1 mouse cellular context compared by ENCODE assay signal in genomic region chr2:35505519-35506286, GRCm38 (mm10).
A peak's percentile ranks its signal among the peaks of the same experiment; 100 is the strongest.
TF ChIP-seq lines count a peak whose summit lies in the region.

No protein-coding gene starts in this region.

TF ChIP-seq in MEL, 35 proteins besides CTCF, POLR2A, EP300 and RAD21 (continued from another document):
- 0 out of 2 replicates have a peak, but pooled peaks have one; percentile 22 for TF ChIP-seq MEF2A (IDR thresholded peaks at IDR 0.05; ENCODE audit: extremely low read depth, insufficient replicate concordance, low read depth, low read length, poor library complexity, severe bottlenecking)
- peak; percentile 58; the same call in 1 of the 2 replicates for TF ChIP-seq SIN3A (IDR thresholded peaks at IDR 0.05; ENCODE audit: low read length)
- no peak for TF ChIP-seq KAT2A (conservative IDR thresholded peaks at IDR 0.05; ENCODE audit: low read depth, low read length)
- no peak for TF ChIP-seq JUND (IDR thresholded peaks at IDR 0.05; ENCODE audit: low read depth, low read length)
- TF ChIP-seq NELFE (IDR thresholded peaks at IDR 0.05; ENCODE audit: low read depth, low read length): peak; percentile 55
- TF ChIP-seq MAZ (IDR thresholded peaks at IDR 0.05; ENCODE audit: low read depth, low read length): peak; percentile 49; the same call in 1 of the 2 replicates
- TF ChIP-seq TBP (IDR thresholded peaks at IDR 0.05; ENCODE audit: low read depth, low read length): peak; percentile 54; the same call in 1 of the 2 replicates
- no peak for TF ChIP-seq USF1 (IDR thresholded peaks at IDR 0.05; ENCODE audit: low read depth, low read length)
- 0 out of 2 replicates have a peak, but pooled peaks have one; percentile 14 for TF ChIP-seq ZC3H11A (IDR thresholded peaks at IDR 0.05; ENCODE audit: low read depth, low read length)
- no peak for TF ChIP-seq USF2 (IDR thresholded peaks at IDR 0.05; ENCODE audit: borderline replicate concordance in 1 of 2, insufficient read depth in 1 of 2, low read depth in 1 of 2, low read length in 2 of 2)
- 0 out of 2 replicates have a peak, but pooled peaks have one; percentile 26 for TF ChIP-seq GABPA (IDR thresholded peaks at IDR 0.05; ENCODE audit: low read depth, low read length)
- TF ChIP-seq SMC3 (IDR thresholded peaks at IDR 0.05; ENCODE audit: low read depth, low read length): peak; percentile 13; the same call in 1 of the 2 replicates
- peak; percentile 54; the same call in 1 of the 2 replicates for TF ChIP-seq ZKSCAN1 (IDR thresholded peaks at IDR 0.05; ENCODE audit: low read depth, low read length)
- TF ChIP-seq CHD1 (IDR thresholded peaks at IDR 0.05; ENCODE audit: low read depth, low read length): no peak; the same call in none of the 2 replicates
- no peak for TF ChIP-seq UBTF (IDR thresholded peaks at IDR 0.05; ENCODE audit: borderline replicate concordance, insufficient read depth, low read depth, low read length)
- TF ChIP-seq BHLHE40 (IDR thresholded peaks at IDR 0.05; ENCODE audit: borderline replicate concordance, low read depth, low read length): peak; percentile 35; the same call in 1 of the 2 replicates
- peak; percentile 45; the same call in 1 of the 2 replicates for TF ChIP-seq POLR2AphosphoS2 (IDR thresholded peaks at IDR 0.05; ENCODE audit: low read length)
- TF ChIP-seq CHD2 (IDR thresholded peaks at IDR 0.05; ENCODE audit: low read length): no peak; the same call in 1 of the 2 replicates
- TF ChIP-seq ZMIZ1 (IDR thresholded peaks at IDR 0.05; ENCODE audit: low read depth, low read length): peak; percentile 75
- TF ChIP-seq TCF12 (IDR thresholded peaks at IDR 0.05; ENCODE audit: low read depth, low read length): peak; percentile 68
- no peak for TF ChIP-seq MXI1 (IDR thresholded peaks at IDR 0.05; ENCODE audit: low read depth, low read length)
TF ChIP-seq in MEL: peak in this region for 22.
